27 mouse cellular contexts compared by ENCODE assay signal in genomic region chr4:142037897-142038296, GRCm38 (mm10). TPM values are rescaled to one million over a fixed set of nuclear protein-coding genes. Genes with fewer than 3 reads are reported as not detected.
DNase-seq lines count a peak whose midpoint lies in the region; ATAC-seq lines count a peak whose summit lies in the region.
"Had no signal": no experiment of that assay in that cellular context is flagged by ENCODE, and none has a peak within 500 bp of the region (broad histone marks: within the 10 kb centered on the region; RNA-seq: fewer than 3 reads in every experiment).

No protein-coding gene starts in this region.

- H3K9me3 ChIP-seq in kidney, embryonic 15.5 days (replicated peaks) = no peaks in the 10 kb centered on the region
- H3K9me3 ChIP-seq in embryonic facial prominence, embryonic 11.5 days (replicated peaks; ENCODE audit: control insufficient read depth, low read length) = no peaks in the 10 kb centered on the region
- H3K9me3 ChIP-seq in limb, embryonic 12.5 days = no peaks in the 10 kb centered on the region
- H3K9me3 ChIP-seq: embryonic facial prominence, embryonic 13.5 days; forebrain, embryonic 15.5 days; hindbrain, embryonic 10.5 days; intestine, embryonic 15.5 days; midbrain, embryonic 13.5 days; neural tube, embryonic 12.5 days had no signal

- no peak overlapping the region for H3K4me2 ChIP-seq in kidney, embryonic 15.5 days
- H3K4me2 ChIP-seq in embryonic facial prominence, embryonic 11.5 days (ENCODE audit: low read depth, low read length) = no peak overlapping the region
- H3K4me2 ChIP-seq in limb, embryonic 12.5 days = peak overlapping the region; percentile 13; the same call in 1 of the 2 replicates
- H3K4me2 ChIP-seq: embryonic facial prominence, embryonic 13.5 days; forebrain, embryonic 15.5 days; intestine, embryonic 15.5 days; midbrain, embryonic 13.5 days; neural tube, embryonic 12.5 days had no signal

- H3K27me3 ChIP-seq in kidney, embryonic 15.5 days = no peaks in the 10 kb centered on the region
- no peaks in the 10 kb centered on the region for H3K27me3 ChIP-seq in embryonic facial prominence, embryonic 11.5 days (ENCODE audit: control insufficient read depth, insufficient read depth, low read length)
- no peaks in the 10 kb centered on the region for H3K27me3 ChIP-seq in limb, embryonic 12.5 days
- H3K27me3 ChIP-seq: embryonic facial prominence, embryonic 13.5 days; forebrain, embryonic 15.5 days; intestine, embryonic 15.5 days; midbrain, embryonic 13.5 days had no signal

- peaks cover 22% of the 10 kb centered on the region for H3K36me3 ChIP-seq in kidney, embryonic 15.5 days
- no peaks in the 10 kb centered on the region for H3K36me3 ChIP-seq in embryonic facial prominence, embryonic 11.5 days (replicated peaks; ENCODE audit: control insufficient read depth, insufficient read depth, low read depth, low read length)
- 0 out of 2 replicates have a peak, but pooled peaks cover 7% of the 10 kb centered on the region for H3K36me3 ChIP-seq in limb, embryonic 12.5 days
- H3K36me3 ChIP-seq: forebrain, embryonic 15.5 days; hindbrain, embryonic 10.5 days; midbrain, embryonic 13.5 days; neural tube, embryonic 12.5 days had no signal

- no peak overlapping the region for H3K4me3 ChIP-seq in kidney, embryonic 15.5 days (replicated peaks)
- H3K4me3 ChIP-seq in embryonic facial prominence, embryonic 11.5 days (ENCODE audit: low read depth, low read length) = no peak overlapping the region
- no peak overlapping the region for H3K4me3 ChIP-seq in limb, embryonic 12.5 days (replicated peaks)
- H3K4me3 ChIP-seq: embryonic facial prominence, embryonic 13.5 days; forebrain, embryonic 15.5 days; hindbrain, embryonic 10.5 days; intestine, embryonic 15.5 days; midbrain, embryonic 13.5 days; neural tube, embryonic 12.5 days had no signal

- H3K9ac ChIP-seq in kidney, embryonic 15.5 days = no peak overlapping the region
- H3K9ac ChIP-seq in embryonic facial prominence, embryonic 11.5 days (replicated peaks; ENCODE audit: low read length) = no peak overlapping the region
- no peak overlapping the region for H3K9ac ChIP-seq in limb, embryonic 12.5 days (replicated peaks)
- H3K9ac ChIP-seq: embryonic facial prominence, embryonic 13.5 days; forebrain, embryonic 15.5 days; intestine, embryonic 15.5 days; midbrain, embryonic 13.5 days; neural tube, embryonic 12.5 days had no signal

- peaks cover 35% of the 10 kb centered on the region for H3K4me1 ChIP-seq in kidney, embryonic 15.5 days
- peaks cover 4% of the 10 kb centered on the region for H3K4me1 ChIP-seq in embryonic facial prominence, embryonic 11.5 days (ENCODE audit: control insufficient read depth, insufficient read depth, low read length)
- peaks cover 40% of the 10 kb centered on the region for H3K4me1 ChIP-seq in limb, embryonic 12.5 days (replicated peaks)
- H3K4me1 ChIP-seq: forebrain, embryonic 15.5 days; midbrain, embryonic 13.5 days; neural tube, embryonic 12.5 days had no signal

- 51% methylated on average over 4 of the region's 4 CpGs for WGBS in kidney, embryonic 15.5 days
- WGBS in embryonic facial prominence, embryonic 11.5 days = 44% methylated on average over 4 of the region's 4 CpGs
- 20% methylated on average over 4 of the region's 4 CpGs for WGBS in limb, embryonic 12.5 days

- peak; percentile 62 for ATAC-seq in kidney, embryonic 15.5 days (replicated peaks; ENCODE audit: low FRiP score)
- no peak; the same call in 1 of the 2 replicates for ATAC-seq in embryonic facial prominence, embryonic 11.5 days (replicated peaks; ENCODE audit: insufficient number of reproducible peaks, low FRiP score, low TSS enrichment, low read depth)
- peak; percentile 56 for ATAC-seq in limb, embryonic 12.5 days (ENCODE audit: insufficient number of reproducible peaks, insufficient read depth, low FRiP score, low TSS enrichment, low read depth)
- ATAC-seq: activated CD4-positive, CD25-positive, alpha-beta regulatory T cell, adult 4 months; forebrain, embryonic 15.5 days; hindbrain, embryonic 16.5 days; intestine, embryonic 15.5 days; midbrain, embryonic 13.5 days had no signal

- H3K27ac ChIP-seq in kidney, embryonic 15.5 days = no peak overlapping the region
- H3K27ac ChIP-seq in embryonic facial prominence, embryonic 11.5 days (replicated peaks; ENCODE audit: low read depth, low read length) = no peak overlapping the region
- peak overlapping the region; percentile 70; the same call in 1 of the 2 replicates for H3K27ac ChIP-seq in limb, embryonic 12.5 days
- H3K27ac ChIP-seq: embryonic facial prominence, embryonic 13.5 days; forebrain, embryonic 15.5 days; intestine, embryonic 15.5 days; midbrain, embryonic 13.5 days; neural tube, embryonic 12.5 days had no signal

- peak; percentile 41 for DNase-seq in embryo, embryonic 10 days (ENCODE audit: low spot score)
- no peak for DNase-seq in embryo, embryonic 9.5 days (ENCODE audit: extremely low spot score)
- no peak for DNase-seq in kidney, postnatal 14 days
- DNase-seq in embryonic facial prominence, embryonic 11.5 days (ENCODE audit: low spot score) = peak; percentile 59
- DNase-seq in right cerebral cortex, postnatal 25 days = no peak
- no peak for DNase-seq in lung, postnatal 10 days
- DNase-seq: adrenal gland, adult 8-10 months; cerebellum, adult 18-20 months; cerebellum, postnatal 25 days; gastrocnemius, postnatal 14 days; heart, postnatal 10 days; kidney, adult 8-10 months; layer of hippocampus, postnatal 36 days; lung, postnatal 14 days; retina, postnatal 1 day; thymus, postnatal 14 days had no signal

RNA-seq across cellular contexts. Expression of gene Fhad1, which starts 23.0 kb away (rescaled TPM):
- 0.87 and 1.4 TPM in 2 replicates for polyA plus RNA-seq in kidney, embryonic 15.5 days (2015; fragmentation: Nextera tagmentation; extraction: Ambion mirVana)
- polyA plus RNA-seq in embryonic facial prominence, embryonic 11.5 days (2014; fragmentation: Nextera tagmentation; extraction: Ambion mirVana) = 0.68 and 0.94 TPM in 2 replicates
- 1.4 and 1.8 TPM in 2 replicates for polyA plus RNA-seq in limb, embryonic 12.5 days (2016; fragmentation: Nextera tagmentation; extraction: Ambion mirVana)
- polyA plus RNA-seq: liver, embryonic 16.5 days had no signal

RNA-seq across cellular contexts. Expression of gene Tmem51, which starts 46.2 kb away (rescaled TPM):
- 29.1 and 29.5 TPM in 2 replicates for polyA plus RNA-seq in kidney, embryonic 15.5 days (2015; fragmentation: Nextera tagmentation; extraction: Ambion mirVana)
- polyA plus RNA-seq in embryonic facial prominence, embryonic 11.5 days (2014; fragmentation: Nextera tagmentation; extraction: Ambion mirVana) = 10.1 and 12.1 TPM in 2 replicates
- polyA plus RNA-seq in limb, embryonic 12.5 days (2016; fragmentation: Nextera tagmentation; extraction: Ambion mirVana) = 16.9 and 17.1 TPM in 2 replicates

Comparison
In these comparisons a context has a peak if more than half of its experiments do, and no peak if none do; other contexts are left out.
1. DNase-seq: peak in embryo, embryonic 10 days (single experiment) and embryonic facial prominence, embryonic 11.5 days (single experiment); none in embryo, embryonic 9.5 days (single experiment), kidney, postnatal 14 days (single experiment), right cerebral cortex, postnatal 25 days (single experiment) and lung, postnatal 10 days (single experiment).